In the genomic region with DNA sequence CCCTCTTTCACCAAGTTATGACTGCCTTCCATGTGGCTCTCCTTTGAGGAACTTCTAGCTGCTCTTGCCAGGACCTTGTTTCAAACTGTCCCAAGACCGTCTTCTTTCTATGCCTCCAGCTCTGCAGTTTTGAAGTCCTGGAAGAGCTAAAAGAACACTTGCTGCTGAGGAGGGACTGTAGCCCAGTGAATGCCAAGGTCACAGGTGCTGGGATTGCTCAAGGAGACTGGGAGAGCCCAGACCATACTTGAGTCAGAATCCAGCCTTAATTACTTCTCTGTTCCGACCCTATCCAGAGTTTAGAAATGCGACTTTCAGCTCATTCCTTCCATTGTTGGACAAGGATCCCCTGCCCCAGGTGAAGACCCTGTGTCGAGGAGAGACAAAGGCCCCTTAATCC, we compare ENCODE assay signal across 9 mouse cellular contexts. TPM values are rescaled to one million over a fixed set of nuclear protein-coding genes. Genes with fewer than 3 reads are reported as not detected.
DNase-seq lines count a peak whose midpoint lies in the region; ATAC-seq lines count a peak whose summit lies in the region.
"Had no signal": no experiment of that assay in that cellular context is flagged by ENCODE, and none has a peak within 500 bp of the region (broad histone marks: within the 10 kb centered on the region; RNA-seq: fewer than 3 reads in every experiment).

No protein-coding gene starts in this region.

- peaks cover 7% of the 10 kb centered on the region for H3K4me1 ChIP-seq in heart, embryonic 16.5 days (ENCODE audit: control insufficient read depth, insufficient read depth, low read length)
- peaks cover 8% of the 10 kb centered on the region for H3K4me1 ChIP-seq in embryonic facial prominence, embryonic 12.5 days
- H3K4me1 ChIP-seq in hindbrain, embryonic 14.5 days (replicated peaks; ENCODE audit: control insufficient read depth, insufficient read depth, low read length) = peaks cover 7% of the 10 kb centered on the region; the same call in 1 of the 2 replicates
- H3K4me1 ChIP-seq in midbrain, embryonic 13.5 days (replicated peaks) = peaks cover 17% of the 10 kb centered on the region

- H3K9me3 ChIP-seq in heart, embryonic 16.5 days (replicated peaks; ENCODE audit: control insufficient read depth, low read length) = no peaks in the 10 kb centered on the region
- no peaks in the 10 kb centered on the region for H3K9me3 ChIP-seq in embryonic facial prominence, embryonic 12.5 days
- no peaks in the 10 kb centered on the region for H3K9me3 ChIP-seq in hindbrain, embryonic 14.5 days (ENCODE audit: control insufficient read depth, low read length)
- no peaks in the 10 kb centered on the region for H3K9me3 ChIP-seq in midbrain, embryonic 13.5 days
- H3K9me3 ChIP-seq: G1E had no signal

- no peak overlapping the region for H3K9ac ChIP-seq in heart, embryonic 16.5 days (ENCODE audit: low read length)
- peak overlapping the region; percentile 82; the same call in 1 of the 2 replicates for H3K9ac ChIP-seq in embryonic facial prominence, embryonic 12.5 days
- no peak overlapping the region for H3K9ac ChIP-seq in hindbrain, embryonic 14.5 days
- H3K9ac ChIP-seq in midbrain, embryonic 13.5 days (replicated peaks) = peak overlapping the region; percentile 81

- H3K4me3 ChIP-seq in heart, embryonic 16.5 days (ENCODE audit: low read length) = peak overlapping the region; percentile 74; the same call in 1 of the 2 replicates
- peak overlapping the region; percentile 65 for H3K4me3 ChIP-seq in embryonic facial prominence, embryonic 12.5 days
- H3K4me3 ChIP-seq in hindbrain, embryonic 14.5 days (replicated peaks; ENCODE audit: low read length) = peak overlapping the region; percentile 59; the same call in 1 of the 2 replicates
- H3K4me3 ChIP-seq in midbrain, embryonic 13.5 days (replicated peaks) = peak overlapping the region; percentile 69

- ATAC-seq in heart, embryonic 16.5 days (replicated peaks; ENCODE audit: extremely low read depth, insufficient read depth, low FRiP score) = no peak
- ATAC-seq in embryonic facial prominence, embryonic 12.5 days (ENCODE audit: insufficient number of reproducible peaks, insufficient read depth, low FRiP score, low TSS enrichment) = no peak
- ATAC-seq in hindbrain, embryonic 14.5 days (ENCODE audit: low FRiP score) = no peak
- no peak for ATAC-seq in midbrain, embryonic 13.5 days

- intact Hi-C loops in heart, postnatal 10 days (cut with DNase I) = no loop called here

- WGBS in heart, embryonic 16.5 days = 73% methylated on average over 4 of the region's 4 CpGs
- 63% methylated on average over 4 of the region's 4 CpGs for WGBS in embryonic facial prominence, embryonic 12.5 days
- 71% methylated on average over 4 of the region's 4 CpGs for WGBS in hindbrain, embryonic 14.5 days
- 40% methylated on average over 4 of the region's 4 CpGs for WGBS in midbrain, embryonic 13.5 days

- peak overlapping the region; percentile 99 for H3K4me2 ChIP-seq in heart, embryonic 16.5 days (ENCODE audit: low read depth, low read length)
- peak overlapping the region; percentile 99 for H3K4me2 ChIP-seq in embryonic facial prominence, embryonic 12.5 days (replicated peaks)
- H3K4me2 ChIP-seq in hindbrain, embryonic 14.5 days (replicated peaks) = peak overlapping the region; percentile 66
- H3K4me2 ChIP-seq in midbrain, embryonic 13.5 days (replicated peaks) = peak overlapping the region; percentile 97

- H3K27me3 ChIP-seq in heart, embryonic 16.5 days (ENCODE audit: control insufficient read depth, insufficient read depth, low read length) = 0 out of 2 replicates have a peak, but pooled peaks cover 3% of the 10 kb centered on the region
- H3K27me3 ChIP-seq in embryonic facial prominence, embryonic 12.5 days = no peaks in the 10 kb centered on the region
- no peaks in the 10 kb centered on the region for H3K27me3 ChIP-seq in hindbrain, embryonic 14.5 days (ENCODE audit: control insufficient read depth, insufficient read depth, low read length)
- peaks cover 12% of the 10 kb centered on the region; the same call in 1 of the 2 replicates for H3K27me3 ChIP-seq in midbrain, embryonic 13.5 days

- H3K27ac ChIP-seq in heart, embryonic 16.5 days (ENCODE audit: low read length) = no peak overlapping the region
- H3K27ac ChIP-seq in embryonic facial prominence, embryonic 12.5 days = no peak overlapping the region
- H3K27ac ChIP-seq in hindbrain, embryonic 14.5 days = no peak overlapping the region
- H3K27ac ChIP-seq in midbrain, embryonic 13.5 days = no peak overlapping the region

- no peak for DNase-seq in heart, postnatal 10 days
- DNase-seq in hindbrain, embryonic 14.5 days (ENCODE audit: low spot score) = no peak
- DNase-seq in right cerebral cortex, adult 18-20 months = no peak
- DNase-seq in thymus, postnatal 14 days = no peak
- no peak for DNase-seq in urinary bladder, postnatal 25 days (ENCODE audit: low spot score)

- H3K36me3 ChIP-seq in heart, embryonic 16.5 days (ENCODE audit: control insufficient read depth, insufficient read depth) = no peaks in the 10 kb centered on the region
- H3K36me3 ChIP-seq in embryonic facial prominence, embryonic 12.5 days = peaks cover 9% of the 10 kb centered on the region; the same call in 1 of the 2 replicates
- H3K36me3 ChIP-seq in hindbrain, embryonic 14.5 days (replicated peaks; ENCODE audit: control insufficient read depth, insufficient read depth) = peaks cover 20% of the 10 kb centered on the region
- H3K36me3 ChIP-seq in midbrain, embryonic 13.5 days = peaks cover 23% of the 10 kb centered on the region
- H3K36me3 ChIP-seq: G1E had no signal

RNA-seq across cellular contexts. Expression of a gene that starts 1.0 kb away (rescaled TPM):
- 35.0 and 42.0 TPM in 2 replicates for polyA plus RNA-seq in heart, embryonic 16.5 days (2015; fragmentation: Nextera tagmentation; extraction: Ambion mirVana)
- 10 to 100 TPM; 54.7 to 56.0 TPM for total RNA-seq in heart, postnatal 10 days (2021)
- polyA plus RNA-seq in embryonic facial prominence, embryonic 12.5 days (2016; fragmentation: Nextera tagmentation; extraction: Ambion mirVana) = 37.6 and 45.1 TPM in 2 replicates
- 68.8 and 74.4 TPM in 2 replicates for polyA plus RNA-seq in hindbrain, embryonic 14.5 days (2014; fragmentation: Nextera tagmentation; extraction: Ambion mirVana)
- polyA plus RNA-seq in midbrain, embryonic 13.5 days (2015; fragmentation: Nextera tagmentation; extraction: Ambion mirVana) = 59.0 and 67.5 TPM in 2 replicates

RNA-seq across cellular contexts. Expression of a gene that starts 16.8 kb away (rescaled TPM):
- polyA plus RNA-seq in heart, embryonic 16.5 days (2015; fragmentation: Nextera tagmentation; extraction: Ambion mirVana) = 0.14 and 0.16 TPM in 2 replicates
- total RNA-seq in heart, postnatal 10 days (2021) = not detected
- polyA plus RNA-seq in embryonic facial prominence, embryonic 12.5 days (2016; fragmentation: Nextera tagmentation; extraction: Ambion mirVana) = 0.18 and 0.24 TPM in 2 replicates
- polyA plus RNA-seq in hindbrain, embryonic 14.5 days (2014; fragmentation: Nextera tagmentation; extraction: Ambion mirVana) = 0.71 and 0.81 TPM in 2 replicates
- polyA plus RNA-seq in midbrain, embryonic 13.5 days (2015; fragmentation: Nextera tagmentation; extraction: Ambion mirVana) = 0.30 and 0.36 TPM in 2 replicates
- polyA plus RNA-seq: G1E had no signal

RNA-seq across cellular contexts. Expression of a gene that starts 16.8 kb away (rescaled TPM):
- 39.4 and 40.5 TPM in 2 replicates for polyA plus RNA-seq in heart, embryonic 16.5 days (2015; fragmentation: Nextera tagmentation; extraction: Ambion mirVana)
- 10 to 100 TPM; 36.0 to 36.9 TPM for total RNA-seq in heart, postnatal 10 days (2021)
- 53.8 and 57.3 TPM in 2 replicates for polyA plus RNA-seq in embryonic facial prominence, embryonic 12.5 days (2016; fragmentation: Nextera tagmentation; extraction: Ambion mirVana)
- polyA plus RNA-seq in hindbrain, embryonic 14.5 days (2014; fragmentation: Nextera tagmentation; extraction: Ambion mirVana) = 31.9 and 41.4 TPM in 2 replicates
- 37.9 and 40.2 TPM in 2 replicates for polyA plus RNA-seq in midbrain, embryonic 13.5 days (2015; fragmentation: Nextera tagmentation; extraction: Ambion mirVana)

RNA-seq across cellular contexts. Expression of a gene that starts 21.8 kb away (rescaled TPM):
- 5.2 and 10.7 TPM in 2 replicates for polyA plus RNA-seq in heart, embryonic 16.5 days (2015; fragmentation: Nextera tagmentation; extraction: Ambion mirVana)
- under 1 TPM; 0.37 to 0.53 TPM for total RNA-seq in heart, postnatal 10 days (2021)
- polyA plus RNA-seq in embryonic facial prominence, embryonic 12.5 days (2016; fragmentation: Nextera tagmentation; extraction: Ambion mirVana) = 6.0 and 6.8 TPM in 2 replicates
- polyA plus RNA-seq in hindbrain, embryonic 14.5 days (2014; fragmentation: Nextera tagmentation; extraction: Ambion mirVana) = 2.9 and 3.2 TPM in 2 replicates
- polyA plus RNA-seq in midbrain, embryonic 13.5 days (2015; fragmentation: Nextera tagmentation; extraction: Ambion mirVana) = 1.2 and 1.4 TPM in 2 replicates

RNA-seq across cellular contexts. Expression of a gene that starts 22.5 kb away (rescaled TPM):
- polyA plus RNA-seq in heart, embryonic 16.5 days (2015; fragmentation: Nextera tagmentation; extraction: Ambion mirVana) = 9.1 and 10.5 TPM in 2 replicates
- total RNA-seq in heart, postnatal 10 days (2021) = 1 to 10 TPM; 4.0 to 5.0 TPM
- polyA plus RNA-seq in embryonic facial prominence, embryonic 12.5 days (2016; fragmentation: Nextera tagmentation; extraction: Ambion mirVana) = 12.0 and 12.1 TPM in 2 replicates
- 17.0 and 17.7 TPM in 2 replicates for polyA plus RNA-seq in hindbrain, embryonic 14.5 days (2014; fragmentation: Nextera tagmentation; extraction: Ambion mirVana)
- 22.7 and 24.1 TPM in 2 replicates for polyA plus RNA-seq in midbrain, embryonic 13.5 days (2015; fragmentation: Nextera tagmentation; extraction: Ambion mirVana)

Comparison
In these comparisons a context has a peak if more than half of its experiments do, and no peak if none do; other contexts are left out.
1. H3K9ac ChIP-seq: peak in embryonic facial prominence, embryonic 12.5 days (single experiment) and midbrain, embryonic 13.5 days (single experiment); none in heart, embryonic 16.5 days (single experiment) and hindbrain, embryonic 14.5 days (single experiment).
2. Peak in every context shown above with its lines, with median percentiles within 50 percentile points of each other: H3K4me2 ChIP-seq and H3K4me3 ChIP-seq.